Mouse (Mus musculus): ENCODE results near the gene Cdk5. TPM values are rescaled to one million over a fixed set of nuclear protein-coding genes. Genes with fewer than 3 reads are reported as not detected.

The Cdk5 gene
- polyA plus RNA-seq, 1 experiment from 2014 or later, result 32.0 TPM

- WGBS, result 78% methylated on average over 9 of the region's 9 CpGs
- Histone ChIP-seq H3K36me3 (no peaks in the 10 kb centered on the region; the same call in 1 of the 2 replicates), H3K27me3 (replicated peaks) (no peaks in the 10 kb centered on the region), H3K9me3 (replicated peaks) (no peaks in the 10 kb centered on the region), H3K4me1 (replicated peaks) (peaks cover 37% of the 10 kb centered on the region), H3K4me3 (no peak overlapping the region), H3K4me2 (no peak overlapping the region), H3K27ac (ENCODE audit: poor library complexity, severe bottlenecking) (no peak overlapping the region), H3K9ac (no peak overlapping the region)
- ATAC-seq (ENCODE audit: insufficient number of reproducible peaks, low FRiP score), result no peak
Measured at GRCm38 (mm10) chr5:24369767-24370166, 53.6 kb downstream of the Cdk5 start.

Other genes starting within 250 kb of the Cdk5 start
- gene Kcnh2, start 71.9 kb downstream of the Cdk5 start, polyA plus RNA-seq (2016; fragmentation: Nextera tagmentation; extraction: Ambion mirVana), result 38.2 and 40.5 TPM in 2 replicates
- gene Nos3, start 58.7 kb downstream of the Cdk5 start, polyA plus RNA-seq (2016; fragmentation: Nextera tagmentation; extraction: Ambion mirVana), result 45.9 and 46.9 TPM in 2 replicates
- 1.4 and 2.6 TPM in 2 replicates for gene Atg9b, start 31.4 kb downstream of the Cdk5 start, polyA plus RNA-seq (2016; fragmentation: Nextera tagmentation; extraction: Ambion mirVana)
- 52.7 and 57.4 TPM in 2 replicates for gene Abcb8, start 29.9 kb downstream of the Cdk5 start, polyA plus RNA-seq (2016; fragmentation: Nextera tagmentation; extraction: Ambion mirVana)
- gene Asic3, start 10.1 kb downstream of the Cdk5 start, polyA plus RNA-seq (2016; fragmentation: Nextera tagmentation; extraction: Ambion mirVana), result 0.09 and 0.19 TPM in 2 replicates
- gene Slc4a2, start 307 bp upstream of the Cdk5 start, polyA plus RNA-seq (2016; fragmentation: Nextera tagmentation; extraction: Ambion mirVana), result 31.1 and 39.4 TPM in 2 replicates
- gene Fastk, start 21.8 kb upstream of the Cdk5 start, polyA plus RNA-seq (2016; fragmentation: Nextera tagmentation; extraction: Ambion mirVana), result 172 and 175 TPM in 2 replicates
- gene Tmub1, start 24.3 kb upstream of the Cdk5 start, polyA plus RNA-seq (2016; fragmentation: Nextera tagmentation; extraction: Ambion mirVana), result 18.9 and 19.7 TPM in 2 replicates
- gene Agap3, start 28.6 kb upstream of the Cdk5 start, polyA plus RNA-seq (2016; fragmentation: Nextera tagmentation; extraction: Ambion mirVana), result 34.9 and 35.2 TPM in 2 replicates
- not detected in 2 replicates for gene Gbx1, start 103.7 kb upstream of the Cdk5 start, polyA plus RNA-seq (2016; fragmentation: Nextera tagmentation; extraction: Ambion mirVana)
- 3.7 and 4.7 TPM in 2 replicates for gene Asb10, start 117.4 kb upstream of the Cdk5 start, polyA plus RNA-seq (2016; fragmentation: Nextera tagmentation; extraction: Ambion mirVana)
- not detected in 2 replicates for gene 4931409K22Rik, start 133.3 kb upstream of the Cdk5 start, polyA plus RNA-seq (2016; fragmentation: Nextera tagmentation; extraction: Ambion mirVana)
- gene Abcf2, start 153.9 kb upstream of the Cdk5 start, polyA plus RNA-seq (2016; fragmentation: Nextera tagmentation; extraction: Ambion mirVana), result 79.0 and 80.6 TPM in 2 replicates
- 20.1 and 22.8 TPM in 2 replicates for gene Chpf2, start 163.2 kb upstream of the Cdk5 start, polyA plus RNA-seq (2016; fragmentation: Nextera tagmentation; extraction: Ambion mirVana)
- 86.4 and 90.3 TPM in 2 replicates for gene Smarcd3, start 200.9 kb upstream of the Cdk5 start, polyA plus RNA-seq (2016; fragmentation: Nextera tagmentation; extraction: Ambion mirVana)